Mouse (Mus musculus): ENCODE data around the gene Cit.

DNA sequence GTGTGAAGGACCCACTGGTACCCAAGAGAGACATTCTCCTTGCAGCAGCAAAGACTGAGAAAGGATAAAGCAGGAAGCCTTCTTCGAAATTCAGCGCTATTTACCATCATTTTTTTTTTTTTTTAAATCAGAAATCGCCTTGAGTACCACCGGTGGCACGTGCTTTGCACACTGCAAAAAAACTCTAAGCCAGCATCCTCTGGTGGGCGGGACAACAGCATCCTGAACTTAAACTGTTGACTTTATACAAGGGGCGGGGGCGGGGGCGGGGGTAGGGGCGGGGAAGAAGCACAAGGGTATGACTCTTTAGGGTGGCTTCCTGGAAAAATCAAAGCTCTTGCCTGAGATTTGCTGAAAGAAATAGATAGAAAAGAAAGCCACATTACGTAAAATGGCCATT is 194.6 kb downstream of the Cit start:
- no peak for TF ChIP-seq CEBPB (IDR thresholded peaks at IDR 0.05; ENCODE audit: insufficient read depth, poor library complexity, severe bottlenecking)
- no peak for TF ChIP-seq POLR2A (IDR thresholded peaks at IDR 0.05; ENCODE audit: insufficient read length, low read depth)
- no peak for TF ChIP-seq USF1 (IDR thresholded peaks at IDR 0.05; ENCODE audit: low read depth)
- TF ChIP-seq E2F4 (IDR thresholded peaks at IDR 0.05; ENCODE audit: insufficient read depth): no peak
- no peak for TF ChIP-seq MAX (IDR thresholded peaks at IDR 0.05; ENCODE audit: low read depth)
- TF ChIP-seq TCF12 (IDR thresholded peaks at IDR 0.05; ENCODE audit: insufficient read depth, poor library complexity, severe bottlenecking): no peak
- TF ChIP-seq MYOD1 (IDR thresholded peaks at IDR 0.05; ENCODE audit: control insufficient read depth in 1 of 3, insufficient read length in 2 of 3, low read depth in 2 of 3): no peak
- TF ChIP-seq POLR2AphosphoS2 (IDR thresholded peaks at IDR 0.05; ENCODE audit: insufficient read length, low read depth): no peak
- TF ChIP-seq MYOG (IDR thresholded peaks at IDR 0.05; ENCODE audit: control insufficient read depth in 1 of 3, insufficient read depth in 1 of 3, insufficient read length in 2 of 3, low read depth in 2 of 3): no peak
- no peak for TF ChIP-seq REST (IDR thresholded peaks at IDR 0.05; ENCODE audit: insufficient read depth, insufficient read length)
- TF ChIP-seq SRF (IDR thresholded peaks at IDR 0.05; ENCODE audit: control insufficient read depth, insufficient read length, low read depth): no peak
- no peak for TF ChIP-seq TCF3 (IDR thresholded peaks at IDR 0.05; ENCODE audit: insufficient read length, low read depth)

Data from myocyte (in vitro differentiated cells).